Mouse (Mus musculus) Patski (cell line): ENCODE measurements around the gene Ppp1cc. TPM values are rescaled to one million over a fixed set of nuclear protein-coding genes. Genes with fewer than 3 reads are reported as not detected.
"Not testable (repeated sequence)": the region's sequence is repeated elsewhere in the genome, so short reads cannot be mapped to it uniquely, and the experiment has no call there.

ENCODE experiments used
- ATAC-seq: fragments of 100-300 bp; one replicate; pipeline ENCODE4 v1.8.0; 2021
- CTCF ChIA-PET: fragments of 350-600 bp; sonication (Branson Sonifier 250); formaldehyde crosslinking; loops from one replicate; lab custom pipeline; 2022; ENCODE audit warnings: inconsistent platforms; lab: Charles Lee
- POLR2A ChIA-PET: fragments of 350-600 bp; sonication (Branson Sonifier 250); formaldehyde crosslinking; loops from one replicate; lab custom pipeline; 2022; ENCODE audit warnings: antibody characterized with exemption, inconsistent platforms; lab: Charles Lee
- DNase-seq: peaks from one replicate; pipeline ENCODE4 v3.0.0-alpha.2; 2011; ENCODE audit warnings: low read depth, low spot score
- H3K27me3 ChIP-seq: fragments of 371-371 bp; one replicate; pipeline ENCODE4 v1.5.1; 2021
- CTCF ChIP-seq: fragments of 100-300 bp; IDR thresholded peaks from one replicate; pipeline ENCODE4 v1.5.1; 2021
- in situ Hi-C: fragments of 300-500 bp; cut with MboI; formaldehyde crosslinking; loops from 3 replicates; pipeline ENCODE4 v1.11.1; 2018; ENCODE audit warnings: low pct_unique_long_range_greater_than_20kb, mixed read lengths
- polyA plus RNA-seq: library from polyadenylated mRNA; unstranded; gene quantifications from one replicate; pipeline ENCODE4 v1.2.3, GENCODE M21; 2021

Gene Ppp1cc
- polyA plus RNA-seq, 1 experiment from 2014 or later = 195 TPM

DNA sequence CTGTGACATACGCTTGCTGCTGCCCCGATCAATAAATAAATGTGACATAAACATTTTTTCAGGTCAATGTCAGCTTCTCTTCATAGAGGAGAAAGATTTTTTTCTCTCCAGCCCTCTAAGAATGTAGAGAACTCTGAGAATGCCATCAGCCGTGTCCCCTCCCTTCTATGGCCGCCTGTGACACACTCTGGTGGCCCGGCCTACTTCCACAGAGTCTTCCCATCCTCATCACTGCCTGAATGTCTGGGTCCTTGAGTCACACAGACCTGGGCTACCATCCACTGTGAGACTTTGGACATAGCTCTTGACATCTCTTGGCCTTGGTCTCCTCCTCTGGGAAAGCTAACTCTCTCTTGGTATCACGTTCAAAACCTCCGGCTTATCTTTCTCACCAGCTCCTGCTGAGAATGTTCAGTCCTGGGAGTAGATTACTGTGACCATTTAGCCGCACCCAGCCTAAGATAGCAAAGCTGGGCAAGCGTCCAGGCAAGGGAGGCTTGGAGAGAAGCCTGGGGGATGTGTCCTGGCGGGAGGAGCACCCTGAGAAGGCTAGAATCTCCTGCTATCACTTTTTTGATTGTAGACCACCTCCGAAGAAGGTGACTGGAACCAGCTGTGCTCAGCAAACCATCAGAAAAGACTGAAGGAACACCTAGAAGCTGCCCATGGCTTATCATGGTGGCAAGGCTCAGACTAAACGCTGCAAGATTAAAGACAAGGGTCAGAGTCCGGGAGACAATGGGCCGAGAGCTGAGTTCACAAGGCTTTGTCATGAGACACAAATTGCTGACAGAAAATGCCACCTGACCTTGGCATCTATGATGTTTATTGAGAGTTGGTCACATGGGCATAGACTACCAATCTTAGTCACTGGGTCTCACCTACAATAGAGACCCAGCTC is 21.3 kb upstream of the Ppp1cc start:
- POLR2A ChIA-PET = interaction anchor here (0.7 to 1.5 kb wide), 2 partner anchors 19 to 27 kb away, joined by 3 read pairs; no protein-coding TSS in a partner anchor
- ATAC-seq (no peak), DNase-seq (no peak)
- in situ Hi-C loops = no loop called here
- CTCF ChIA-PET = interaction anchor here (0.7 kb wide), 1 partner anchor 19 kb away, joined by 3 read pairs; no protein-coding TSS in a partner anchor
- H3K27me3 ChIP-seq = no peaks in the 10 kb centered on the region
- no peak for TF ChIP-seq CTCF

DNA sequence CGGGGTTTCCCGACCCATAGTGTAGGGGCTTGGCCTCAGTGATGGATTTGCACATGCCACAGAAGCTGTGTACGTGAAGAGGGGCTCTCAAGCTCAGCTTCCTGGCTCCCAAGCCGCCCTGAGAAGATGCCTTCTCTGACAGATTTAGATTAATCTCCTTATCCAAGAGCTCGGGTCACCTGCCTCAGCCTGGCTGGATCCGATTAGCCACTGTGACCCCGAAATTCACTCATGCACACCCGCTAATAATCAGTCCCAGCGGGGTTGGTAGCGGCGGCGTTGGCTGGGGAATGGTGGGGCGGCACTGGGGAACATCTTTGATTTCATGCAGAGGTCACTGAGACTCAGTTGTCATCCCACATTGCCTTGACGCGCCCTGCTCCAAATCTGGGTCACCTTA is 19.2 kb upstream of the Ppp1cc start:
- POLR2A ChIA-PET = no interaction called here
- no peaks in the 10 kb centered on the region for H3K27me3 ChIP-seq
- DNase-seq (no peak), ATAC-seq (no peak)
- in situ Hi-C loops = no loop called here
- TF ChIP-seq CTCF = no peak
- CTCF ChIA-PET = interaction anchor here (1.6 kb wide), 1 partner anchor 53 kb away, joined by 3 read pairs; no protein-coding TSS in a partner anchor

DNA sequence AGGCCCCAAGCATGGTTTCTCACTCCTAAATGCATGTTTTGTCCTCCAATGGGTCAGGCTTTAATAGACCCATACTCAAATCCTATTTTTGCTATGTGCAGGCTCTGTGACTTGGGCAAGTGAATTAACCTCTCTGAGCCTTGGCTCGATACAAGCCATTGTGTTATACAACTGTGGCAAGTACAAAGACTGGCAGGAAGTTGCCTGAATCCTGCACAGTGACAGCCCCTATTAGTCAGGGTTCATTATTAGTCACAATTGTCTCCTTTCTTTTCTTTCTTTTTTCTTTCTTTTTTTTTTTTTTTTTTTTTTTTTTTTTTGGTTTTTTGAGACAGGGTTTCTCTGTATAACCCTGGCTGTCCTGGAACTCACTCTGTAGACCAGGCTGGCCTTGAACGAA is 18.3 kb upstream of the Ppp1cc start:
- POLR2A ChIA-PET, in situ Hi-C loops: not testable (repeated sequence)

DNA sequence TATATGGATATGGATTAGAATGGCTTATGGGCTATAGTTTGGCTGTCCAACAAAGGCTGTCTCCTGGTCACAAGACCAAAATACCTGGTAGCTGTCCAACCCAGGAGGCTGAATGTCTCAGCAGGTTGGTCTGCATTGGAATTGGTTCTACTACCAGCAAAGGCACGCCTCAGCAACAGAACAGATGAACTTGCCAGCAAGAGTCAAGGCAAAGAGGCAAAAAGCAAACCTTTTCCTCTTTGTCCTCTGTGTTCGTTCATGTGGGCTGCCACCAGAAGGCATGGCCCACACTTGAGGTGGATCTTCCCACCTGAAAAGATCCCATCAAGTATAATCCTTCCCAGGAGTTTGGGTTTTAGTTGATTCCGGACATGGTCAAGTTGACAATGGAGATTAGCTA is 17.4 kb upstream of the Ppp1cc start, which contains the start of gene Ccdc63:
Gene Ccdc63, minus strand, starts transcription at position 101 of the 400 bp plus-strand sequence.
- in situ Hi-C loops = no loop called here
- H3K27me3 ChIP-seq = no peaks in the 10 kb centered on the region
- TF ChIP-seq CTCF = no peak
- ATAC-seq (no peak), DNase-seq (no peak)
- POLR2A ChIA-PET = interaction anchor here (1.5 kb wide), 1 partner anchor 23 kb away, joined by 4 read pairs; no protein-coding TSS in a partner anchor
- CTCF ChIA-PET = interaction anchor here (1.9 kb wide), 1 partner anchor 7 kb away, joined by 8 read pairs; no protein-coding TSS in a partner anchor

More for the DNA sequence above, 18.3 kb upstream of the Ppp1cc start:
- CTCF ChIA-PET, ATAC-seq, DNase-seq, H3K27me3 ChIP-seq: not testable (repeated sequence)

DNA sequence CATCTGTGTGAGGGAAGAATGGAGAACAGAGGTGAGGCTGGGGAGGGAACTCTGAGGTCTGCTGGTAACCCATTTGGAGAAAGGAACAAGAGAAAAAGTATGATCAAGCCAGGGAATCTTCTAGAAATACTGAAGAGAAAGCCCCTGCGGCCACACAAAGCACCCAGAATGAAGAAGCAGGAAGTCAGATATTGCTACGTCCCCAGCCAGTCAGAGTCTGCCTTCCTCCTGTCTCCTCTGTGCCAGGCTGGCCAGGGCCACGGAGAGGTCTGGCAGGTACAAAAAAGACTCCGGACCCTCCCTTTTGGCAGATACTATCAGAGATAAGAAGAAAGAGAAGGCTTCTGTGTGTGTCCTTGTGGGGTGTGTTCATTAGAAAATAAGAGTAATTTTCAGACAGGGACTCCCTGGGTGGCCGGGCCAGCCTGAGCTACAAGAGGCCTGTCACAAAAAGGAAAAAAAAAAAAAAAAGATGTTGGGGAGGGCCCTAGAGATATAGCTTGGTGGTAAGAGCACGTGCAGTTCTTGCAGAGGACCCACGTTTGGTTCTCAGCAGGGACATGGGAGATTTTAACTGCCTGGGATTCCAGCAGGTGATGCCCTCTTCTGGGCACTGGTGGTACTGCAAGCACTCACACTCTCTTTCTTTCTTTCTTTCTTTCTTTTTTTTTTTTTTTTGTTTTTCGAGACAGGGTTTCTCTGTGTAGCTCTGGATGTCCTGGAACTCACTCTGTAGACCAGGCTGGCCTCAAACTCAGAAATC is 15.7 kb upstream of the Ppp1cc start:
- POLR2A ChIA-PET = interaction anchor here (0.7 to 1.5 kb wide), 2 partner anchors 9 to 21 kb away, joined by 3 to 4 read pairs; no protein-coding TSS in a partner anchor
- CTCF ChIA-PET = interaction anchor here (0.8 to 2.7 kb wide), 6 partner anchors 9 to 22 kb away, joined by 3 to 8 read pairs (median 4); no protein-coding TSS in a partner anchor

DNA sequence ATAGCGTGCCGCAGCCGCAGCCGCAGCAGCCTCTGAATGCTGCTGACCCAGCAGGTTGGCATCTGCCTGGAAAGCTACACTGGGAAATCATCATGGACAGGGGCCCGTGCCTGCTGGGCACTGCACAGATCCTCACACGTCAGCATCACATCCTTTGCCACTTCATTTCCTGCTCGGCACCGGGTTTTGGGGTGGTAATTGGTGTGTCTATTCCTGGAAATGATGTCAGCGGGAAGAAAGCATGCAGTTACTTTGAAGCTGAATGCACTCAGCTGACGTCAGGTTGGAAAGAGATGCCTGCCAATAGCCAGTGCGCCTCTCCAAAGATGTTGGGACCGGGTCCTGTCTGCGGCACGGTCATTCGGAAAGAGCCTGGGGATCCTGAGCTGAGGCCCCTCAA is 14.5 kb upstream of the Ppp1cc start:
- ATAC-seq (no peak), DNase-seq (no peak)
- in situ Hi-C loops = no loop called here
- H3K27me3 ChIP-seq = no peaks in the 10 kb centered on the region
- CTCF ChIA-PET = interaction anchor here (0.6 to 2.7 kb wide), 6 partner anchors 8 to 120 kb away, joined by 3 to 8 read pairs (median 3); no protein-coding TSS in a partner anchor
- POLR2A ChIA-PET = no interaction called here
- no peak for TF ChIP-seq CTCF

More for the DNA sequence above, 15.7 kb upstream of the Ppp1cc start:
- ATAC-seq (no peak), DNase-seq (no peak)
- in situ Hi-C loops = no loop called here
- TF ChIP-seq CTCF = peak; percentile 71
- H3K27me3 ChIP-seq = no peaks in the 10 kb centered on the region

DNA sequence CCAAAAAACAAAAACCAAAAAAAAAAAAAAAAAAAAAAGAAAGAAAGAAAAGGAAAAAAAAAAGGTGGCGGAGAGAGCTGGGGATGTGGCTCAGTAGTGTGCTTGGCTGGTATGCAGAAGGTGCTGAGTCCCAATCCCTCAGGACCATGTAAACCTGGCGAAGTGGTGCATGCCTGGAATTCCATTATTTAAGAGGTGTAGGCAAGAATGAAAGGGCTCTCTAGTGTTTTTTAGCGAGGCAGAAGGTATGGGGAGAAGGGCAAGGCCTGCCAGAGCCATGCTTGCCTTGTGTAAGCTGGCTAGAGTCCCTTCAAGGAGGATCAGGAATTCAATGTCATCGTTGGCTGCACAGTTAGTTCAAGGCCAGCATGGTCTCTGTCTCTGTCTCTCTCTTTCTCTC is 13.3 kb upstream of the Ppp1cc start:
- DNase-seq (no peak), ATAC-seq (no peak)
- in situ Hi-C loops = no loop called here
- ChIA-PET POLR2A (interaction anchor here (0.6 kb wide), 2 partner anchors 17 to 473 kb away, joined by 4 to 5 read pairs; no protein-coding TSS in a partner anchor), CTCF (interaction anchor here (1.2 kb wide), 1 partner anchor 13 kb away, joined by 3 read pairs; no protein-coding TSS in a partner anchor)
- no peak for TF ChIP-seq CTCF
- H3K27me3 ChIP-seq = no peaks in the 10 kb centered on the region

DNA sequence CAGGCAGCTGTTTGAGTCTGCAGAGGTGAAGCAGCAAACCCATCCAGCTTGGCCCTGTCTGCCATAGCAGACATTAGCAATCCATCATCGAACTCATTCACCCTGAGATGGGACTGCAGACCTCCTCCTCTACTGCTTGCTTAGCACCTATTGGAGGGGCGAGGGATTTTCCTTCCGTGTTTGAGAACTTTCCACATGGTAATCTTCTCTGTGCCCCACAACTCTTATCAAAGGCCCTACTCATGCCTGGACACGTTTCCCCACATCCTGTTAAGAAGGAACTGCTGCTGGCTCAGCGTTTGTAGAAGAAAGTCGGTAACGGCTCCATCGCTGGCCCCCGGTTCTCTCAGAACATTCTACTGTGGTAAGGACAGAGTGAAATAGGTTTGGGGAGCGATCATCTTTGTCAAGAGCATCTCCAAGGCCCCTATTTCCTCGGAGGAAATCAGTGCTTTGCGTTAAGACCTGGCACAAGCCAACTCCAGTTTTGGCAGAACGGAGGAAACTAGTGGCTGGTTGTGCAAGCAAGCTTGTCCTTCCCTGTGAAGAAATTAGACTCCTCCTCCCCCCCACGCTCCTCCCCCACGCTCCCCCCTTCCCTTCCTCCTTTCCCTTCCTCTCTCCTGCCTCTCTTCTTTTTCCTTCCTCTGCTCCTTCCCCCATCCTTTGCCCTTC is 12.6 kb upstream of the Ppp1cc start:
- DNase-seq (no peak), ATAC-seq (no peak)
- no peaks in the 10 kb centered on the region for H3K27me3 ChIP-seq
- TF ChIP-seq CTCF = no peak
- ChIA-PET POLR2A (interaction anchor here (0.6 kb wide), 3 partner anchors 10 to 474 kb away, joined by 4 to 5 read pairs (median 4); no protein-coding TSS in a partner anchor), CTCF (interaction anchor here (1.2 to 1.4 kb wide), 2 partner anchors 14 to 22 kb away, joined by 3 read pairs; no protein-coding TSS in a partner anchor)
- in situ Hi-C loops = no loop called here

DNA sequence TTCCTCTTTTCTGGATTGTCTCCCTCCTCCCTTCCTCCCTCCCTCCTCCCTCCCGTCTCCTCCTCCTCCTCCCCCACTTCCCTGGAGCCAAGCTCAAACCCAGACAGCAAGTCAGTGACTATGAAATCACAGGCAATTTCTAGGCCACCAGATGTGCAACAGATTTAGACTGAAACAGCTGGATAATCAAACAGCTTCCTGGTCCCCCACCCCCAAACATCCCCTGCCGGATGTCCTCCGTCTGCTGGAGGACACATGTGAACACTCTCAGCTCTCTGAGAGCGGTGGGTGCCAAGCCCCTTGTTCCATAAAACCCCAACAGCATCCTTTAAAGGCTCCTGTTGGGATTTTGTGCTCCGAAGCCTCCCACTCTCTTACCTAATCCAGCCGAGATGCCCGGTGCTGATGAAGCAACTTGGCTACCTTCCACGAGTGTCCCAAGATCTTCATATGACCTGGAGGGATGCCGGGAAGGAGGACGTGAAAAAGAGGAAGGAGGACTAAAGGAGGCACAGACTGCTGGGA is 12.0 kb upstream of the Ppp1cc start:
- ATAC-seq = no peak
- POLR2A ChIA-PET = interaction anchor here (0.6 to 1.0 kb wide), 3 partner anchors 9 to 13 kb away, joined by 3 to 4 read pairs (median 3); no protein-coding TSS in a partner anchor
- in situ Hi-C loops = no loop called here

More for the DNA sequence above, 12.0 kb upstream of the Ppp1cc start:
- CTCF ChIA-PET = interaction anchor here (1.2 to 1.4 kb wide), 2 partner anchors 14 to 21 kb away, joined by 3 read pairs; no protein-coding TSS in a partner anchor
- no peak for DNase-seq
- H3K27me3 ChIP-seq = no peaks in the 10 kb centered on the region
- no peak for TF ChIP-seq CTCF
